Mouse (Mus musculus) embryonic fibroblast, embryonic 13.5 days (primary cell): ENCODE data around the gene Epn2.

Source experiments
- CTCF ChIP-seq: IDR thresholded peaks from 2 replicates; pipeline ENCODE4 v1.5.1; 2011; ENCODE audit warnings: mild to moderate bottlenecking, control low read depth, low read length, moderate library complexity, borderline replicate concordance; ENCODE audit not compliant: insufficient read depth
- POLR2A ChIP-seq: IDR thresholded peaks from 2 replicates; pipeline ENCODE4 v1.6.1; 2011; ENCODE audit warnings: low read depth, mild to moderate bottlenecking, control low read depth, low read length, moderate library complexity

DNA sequence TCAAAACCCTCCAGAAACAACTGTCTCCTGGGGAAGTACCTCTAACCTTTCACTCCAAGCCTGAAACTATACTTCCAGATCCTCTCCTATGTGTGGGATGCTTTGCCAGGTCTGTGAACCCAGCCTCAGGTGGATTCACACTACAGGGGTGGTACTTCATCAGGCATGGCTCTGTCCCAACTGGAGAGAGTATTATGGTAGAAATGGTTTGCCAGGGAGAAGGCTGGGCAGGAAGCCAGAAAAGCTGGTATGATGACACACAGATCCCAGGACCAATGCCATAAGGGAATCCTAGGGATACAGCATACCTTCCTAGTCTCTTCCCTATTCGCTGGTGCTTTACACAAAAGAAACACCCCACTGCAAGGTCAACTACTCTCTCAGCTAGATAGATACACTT, 52.6 kb downstream of the Epn2 start:
- TF ChIP-seq CTCF (no peak), POLR2A (no peak)
